8 mouse cellular contexts compared by ENCODE assay signal in the genomic region with DNA sequence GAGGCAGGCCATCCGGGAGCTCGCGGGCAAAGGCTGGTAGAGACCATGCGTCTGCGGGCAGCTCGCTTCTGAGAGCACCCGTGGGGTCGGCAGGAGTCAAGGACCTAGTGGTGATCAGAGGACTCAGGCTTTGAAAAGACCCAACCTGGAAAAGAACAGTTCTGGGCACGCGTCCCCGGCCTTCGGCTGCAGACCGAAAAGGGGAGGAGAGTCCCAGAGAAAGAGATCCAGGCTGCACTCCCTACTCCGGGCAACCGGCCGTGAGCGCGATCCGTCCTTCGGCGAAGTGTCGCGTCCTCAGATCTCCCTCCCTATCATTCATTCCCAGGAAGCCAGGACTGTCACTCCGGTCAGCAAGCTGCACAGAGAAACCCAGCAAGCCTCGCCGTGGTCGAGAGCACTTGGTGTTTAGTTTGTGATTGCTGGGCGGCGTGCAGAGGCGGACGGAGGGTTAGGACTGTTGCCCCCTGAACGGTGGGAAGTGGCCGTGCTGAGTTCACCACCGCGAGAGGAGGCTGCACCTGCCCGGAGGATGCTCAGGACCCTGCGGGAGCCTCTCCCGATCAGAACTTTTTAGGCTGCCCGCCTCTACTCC. TPM values are rescaled to one million over a fixed set of nuclear protein-coding genes. Genes with fewer than 3 reads are reported as not detected.
DNase-seq lines count a peak whose midpoint lies in the region; ATAC-seq and TF ChIP-seq lines count a peak whose summit lies in the region.

No protein-coding gene starts in this region.

- peak overlapping the region; percentile 93 for H3K4me2 ChIP-seq in forebrain, embryonic 13.5 days
- H3K4me2 ChIP-seq in hindbrain, postnatal 0 days (ENCODE audit: low read depth, low read length), result peak overlapping the region; percentile 77
- H3K4me2 ChIP-seq in midbrain, embryonic 12.5 days (replicated peaks), result peak overlapping the region; percentile 90

- peak; percentile 14 to 57 for DNase-seq in layer of hippocampus, adult 18-20 months (ENCODE audit: low spot score in 2 of 2)
- DNase-seq in layer of hippocampus, adult 9-11 months, result no peak
- DNase-seq in adrenal gland, postnatal 36 days, result peak; percentile 67 to 75
- DNase-seq in hindbrain, postnatal 0 days (ENCODE audit: low spot score), result peak; percentile 67
- DNase-seq in testis, postnatal 10 days (ENCODE audit: low spot score), result peak; percentile 40
- no peak for DNase-seq in MN1 (ENCODE audit: low spot score)

- ATAC-seq in forebrain, embryonic 13.5 days, result peak; percentile 22
- peak; percentile 30 for ATAC-seq in hindbrain, postnatal 0 days
- peak; percentile 38 for ATAC-seq in midbrain, embryonic 12.5 days (ENCODE audit: low FRiP score, low read depth)

- H3K36me3 ChIP-seq in forebrain, embryonic 13.5 days (ENCODE audit: poor library complexity, severe bottlenecking), result no peaks in the 10 kb centered on the region
- no peaks in the 10 kb centered on the region for H3K36me3 ChIP-seq in hindbrain, postnatal 0 days (ENCODE audit: insufficient read depth, low read length)
- no peaks in the 10 kb centered on the region for H3K36me3 ChIP-seq in midbrain, embryonic 12.5 days

- peak overlapping the region; percentile 83 for H3K4me3 ChIP-seq in forebrain, embryonic 13.5 days
- peak overlapping the region; percentile 82 for H3K4me3 ChIP-seq in hindbrain, postnatal 0 days (ENCODE audit: low read length)
- peak overlapping the region; percentile 66 for H3K4me3 ChIP-seq in midbrain, embryonic 12.5 days

- no peak for TF ChIP-seq CTCF in hindbrain, postnatal 0 days (IDR thresholded peaks at IDR 0.05; ENCODE audit: low read depth)

- H3K27me3 ChIP-seq in forebrain, embryonic 13.5 days, result no peaks in the 10 kb centered on the region
- no peaks in the 10 kb centered on the region for H3K27me3 ChIP-seq in hindbrain, postnatal 0 days (ENCODE audit: insufficient read depth, low read length)
- H3K27me3 ChIP-seq in midbrain, embryonic 12.5 days, result peaks cover 8% of the 10 kb centered on the region

- WGBS in forebrain, embryonic 13.5 days, result under 1% methylated on average over 39 of the region's 39 CpGs
- WGBS in hindbrain, postnatal 0 days, result under 1% methylated on average over 39 of the region's 39 CpGs
- under 1% methylated on average over 39 of the region's 39 CpGs for WGBS in midbrain, embryonic 12.5 days

- peaks cover 29% of the 10 kb centered on the region for H3K4me1 ChIP-seq in forebrain, embryonic 13.5 days
- peaks cover 3% of the 10 kb centered on the region; the same call in 1 of the 2 replicates for H3K4me1 ChIP-seq in hindbrain, postnatal 0 days (ENCODE audit: insufficient read depth, low read length)
- H3K4me1 ChIP-seq in midbrain, embryonic 12.5 days, result peaks cover 21% of the 10 kb centered on the region

- peak overlapping the region; percentile 89 for H3K27ac ChIP-seq in forebrain, embryonic 13.5 days
- H3K27ac ChIP-seq in hindbrain, postnatal 0 days, result peak overlapping the region; percentile 98
- H3K27ac ChIP-seq in midbrain, embryonic 12.5 days (replicated peaks), result peak overlapping the region; percentile 92

- peak overlapping the region; percentile 92 for H3K9ac ChIP-seq in forebrain, embryonic 13.5 days
- H3K9ac ChIP-seq in hindbrain, postnatal 0 days (replicated peaks; ENCODE audit: low read length), result peak overlapping the region; percentile 88
- H3K9ac ChIP-seq in midbrain, embryonic 12.5 days (replicated peaks), result peak overlapping the region; percentile 82

- H3K9me3 ChIP-seq in forebrain, embryonic 13.5 days (replicated peaks), result no peaks in the 10 kb centered on the region
- no peaks in the 10 kb centered on the region for H3K9me3 ChIP-seq in hindbrain, postnatal 0 days (ENCODE audit: low read length)
- H3K9me3 ChIP-seq in midbrain, embryonic 12.5 days, result no peaks in the 10 kb centered on the region

RNA-seq across cellular contexts. Expression of gene Tmem178b, which starts 0.7 kb away (rescaled TPM):
- 100 to 1,000 TPM; 161 to 168 TPM for total RNA-seq in layer of hippocampus, adult 18-20 months (2021)
- 10 to 100 TPM; 10.5 to 26.1 TPM for total RNA-seq in adrenal gland, postnatal 36 days (2021)
- polyA plus RNA-seq in forebrain, embryonic 13.5 days (2015; fragmentation: Nextera tagmentation; extraction: Ambion mirVana), result 16.4 and 21.1 TPM in 2 replicates
- 127 and 146 TPM in 2 replicates for total RNA-seq in hindbrain, postnatal 0 days (2014; rRNA removed)
- 29.8 and 31.4 TPM in 2 replicates for polyA plus RNA-seq in hindbrain, postnatal 0 days (2015; fragmentation: Nextera tagmentation; extraction: Ambion mirVana)
- polyA plus RNA-seq in midbrain, embryonic 12.5 days (2016; fragmentation: Nextera tagmentation; extraction: Ambion mirVana), result 18.2 and 18.8 TPM in 2 replicates

Comparison
In these comparisons a context has a peak if more than half of its experiments do, and no peak if none do; other contexts are left out.
1. DNase-seq: peak in layer of hippocampus, adult 18-20 months (2 of 2), adrenal gland, postnatal 36 days (2 of 2), hindbrain, postnatal 0 days (single experiment) and testis, postnatal 10 days (single experiment); none in layer of hippocampus, adult 9-11 months (single experiment) and MN1 (single experiment).
2. Peak in every context shown above with its lines, with median percentiles within 50 percentile points of each other: ATAC-seq, H3K27ac ChIP-seq, H3K4me2 ChIP-seq, H3K4me3 ChIP-seq and H3K9ac ChIP-seq.